Mouse (Mus musculus): Measurements from ENCODE around the gene Rpl10-ps3. TPM values are rescaled to one million over a fixed set of nuclear protein-coding genes. Genes with fewer than 3 reads are reported as not detected.

Rpl10-ps3 gene
- polyA plus RNA-seq, 1 experiment from 2014 or later = 407 TPM

DNA sequence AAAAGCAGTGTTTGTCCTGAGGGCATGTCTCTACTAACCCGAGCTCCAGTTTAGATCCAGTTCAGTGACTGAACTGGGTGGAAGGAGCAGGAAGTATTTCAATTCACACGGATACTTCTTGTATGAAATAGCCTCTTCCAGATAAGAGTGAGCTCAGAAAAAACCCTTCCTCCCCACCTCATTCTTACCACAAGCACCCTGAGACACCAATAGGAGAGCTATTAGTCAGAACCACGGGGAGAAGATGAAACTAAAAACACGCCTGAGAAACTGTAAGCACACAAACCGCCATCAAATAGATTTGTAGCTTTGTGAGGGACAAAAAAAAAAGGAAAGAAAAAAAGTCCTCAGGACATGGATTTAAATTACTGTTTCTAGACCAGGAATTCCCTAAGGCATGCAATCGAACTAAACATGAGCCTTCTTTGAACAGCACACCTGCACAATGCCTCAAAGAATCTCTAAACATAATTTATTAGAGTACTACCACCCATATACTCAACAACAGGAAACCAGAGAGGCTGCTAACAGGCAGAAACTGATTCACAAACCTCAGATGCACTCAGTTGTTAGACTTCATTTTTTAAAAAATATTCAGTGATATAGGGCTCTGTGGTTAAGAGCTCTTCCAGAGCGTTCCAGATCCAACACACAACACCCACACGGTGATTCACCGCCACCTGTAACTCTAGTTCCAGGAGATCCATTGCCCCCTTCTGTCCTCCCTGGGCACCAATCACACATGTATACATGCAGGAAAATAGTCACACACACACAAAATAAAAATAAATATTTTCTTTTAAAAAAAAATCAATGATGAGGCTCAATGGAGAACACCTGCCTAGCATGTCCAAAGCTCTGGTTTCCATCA, 20.2 kb downstream of the Rpl10-ps3 start:
- WGBS = 78% methylated on average over 9 of the region's 9 CpGs

DNA sequence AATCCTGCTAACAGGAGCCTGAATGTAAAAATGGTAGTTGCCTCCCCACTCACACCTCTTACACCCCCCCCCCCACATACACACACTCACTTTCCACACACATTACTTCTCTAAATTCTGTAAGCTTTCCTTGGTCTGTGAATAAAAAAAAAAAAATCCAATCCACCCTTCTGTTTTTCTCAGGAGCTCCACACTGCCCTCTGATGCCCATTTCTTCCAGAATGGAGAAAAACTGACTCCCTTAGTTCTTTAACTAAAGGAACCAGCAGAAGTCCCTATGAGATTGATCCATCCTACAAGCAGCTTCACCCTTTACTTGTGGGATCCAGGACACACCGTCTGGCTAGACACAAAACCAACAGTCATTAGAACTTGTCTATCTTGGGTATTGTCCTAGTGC, 24.0 kb downstream of the Rpl10-ps3 start:
- DNase-seq (ENCODE audit: low spot score) = no peak
- H3K4me1 ChIP-seq (replicated peaks; ENCODE audit: control insufficient read depth, insufficient read depth, low read length) = no peaks in the 10 kb centered on the region
- no peak for ATAC-seq (replicated peaks; ENCODE audit: low FRiP score)
- H3K27ac ChIP-seq (ENCODE audit: low read depth, low read length) = no peak overlapping the region
- no peaks in the 10 kb centered on the region for H3K36me3 ChIP-seq (ENCODE audit: control insufficient read depth, insufficient read depth, low read length)
- H3K9me3 ChIP-seq (ENCODE audit: control insufficient read depth, low read length) = no peaks in the 10 kb centered on the region
- no peak overlapping the region for H3K4me2 ChIP-seq
- H3K9ac ChIP-seq (ENCODE audit: low read depth, low read length) = no peak overlapping the region
- no peaks in the 10 kb centered on the region for H3K27me3 ChIP-seq (replicated peaks; ENCODE audit: control insufficient read depth, insufficient read depth, low read length)
- 63% methylated on average over 1 of the region's 1 CpGs for WGBS
- H3K4me3 ChIP-seq (ENCODE audit: low read depth, low read length) = no peak overlapping the region

More for the DNA sequence above, 20.2 kb downstream of the Rpl10-ps3 start:
- Histone ChIP-seq H3K9me3 (ENCODE audit: control insufficient read depth, low read length) (no peaks in the 10 kb centered on the region), H3K4me1 (replicated peaks; ENCODE audit: control insufficient read depth, insufficient read depth, low read length) (no peaks in the 10 kb centered on the region), H3K9ac (ENCODE audit: low read depth, low read length) (no peak overlapping the region), H3K4me2 (no peak overlapping the region), H3K27ac (ENCODE audit: low read depth, low read length) (no peak overlapping the region), H3K4me3 (ENCODE audit: low read depth, low read length) (no peak overlapping the region), H3K27me3 (replicated peaks; ENCODE audit: control insufficient read depth, insufficient read depth, low read length) (no peaks in the 10 kb centered on the region), H3K36me3 (ENCODE audit: control insufficient read depth, insufficient read depth, low read length) (no peaks in the 10 kb centered on the region)
- DNase-seq (ENCODE audit: low spot score) (no peak), ATAC-seq (replicated peaks; ENCODE audit: low FRiP score) (no peak)

DNA sequence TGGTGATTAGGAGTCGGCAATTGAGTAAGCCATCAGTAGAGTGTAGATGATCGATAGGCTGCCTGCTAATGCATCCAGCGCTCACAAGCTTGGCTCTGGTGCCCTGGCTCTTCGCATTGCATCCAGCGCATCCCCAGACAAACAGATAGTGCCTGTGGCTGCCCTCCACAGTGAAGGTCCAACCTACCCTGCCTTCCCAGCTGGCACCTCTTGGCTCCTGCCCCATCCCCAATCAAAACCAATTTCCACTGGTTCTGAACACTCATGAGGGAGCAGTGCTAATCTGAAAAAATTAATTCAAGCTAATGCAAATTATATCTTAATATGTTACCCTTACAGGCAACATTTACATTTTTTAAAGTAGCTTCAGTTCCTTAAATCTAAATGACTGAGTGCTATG, 25.3 kb downstream of the Rpl10-ps3 start:
- no peaks in the 10 kb centered on the region for H3K27me3 ChIP-seq (replicated peaks; ENCODE audit: control insufficient read depth, insufficient read depth, low read length)
- no peaks in the 10 kb centered on the region for H3K36me3 ChIP-seq (ENCODE audit: control insufficient read depth, insufficient read depth, low read length)
- H3K4me2 ChIP-seq = no peak overlapping the region
- 88% methylated on average over 5 of the region's 5 CpGs for WGBS
- H3K9me3 ChIP-seq (ENCODE audit: control insufficient read depth, low read length) = no peaks in the 10 kb centered on the region
- H3K4me3 ChIP-seq (ENCODE audit: low read depth, low read length) = no peak overlapping the region
- DNase-seq (ENCODE audit: low spot score) (no peak), ATAC-seq (replicated peaks; ENCODE audit: low FRiP score) (no peak)
- no peak overlapping the region for H3K9ac ChIP-seq (ENCODE audit: low read depth, low read length)
- no peak overlapping the region for H3K27ac ChIP-seq (ENCODE audit: low read depth, low read length)
- H3K4me1 ChIP-seq (replicated peaks; ENCODE audit: control insufficient read depth, insufficient read depth, low read length) = no peaks in the 10 kb centered on the region

DNA sequence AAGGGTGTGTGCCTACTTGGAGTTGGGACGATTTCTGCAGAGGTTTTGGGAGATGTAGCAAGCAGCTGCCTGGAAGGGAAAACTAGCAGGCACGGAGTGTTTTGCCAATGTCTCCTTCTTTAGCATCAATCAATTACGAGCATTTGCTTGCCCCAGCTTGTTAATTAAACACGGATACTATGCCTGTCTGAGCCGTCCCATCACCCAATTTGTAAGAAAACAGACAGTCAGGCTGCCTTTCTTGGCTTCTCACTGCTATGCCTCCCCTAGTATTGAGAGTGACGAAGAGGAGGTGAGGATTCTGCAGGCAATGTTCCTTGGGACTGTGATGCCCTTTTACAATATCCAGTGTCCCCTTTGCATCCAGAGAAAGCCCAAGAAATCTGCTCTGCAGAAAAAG, 27.5 kb downstream of the Rpl10-ps3 start:
- H3K4me3 ChIP-seq (ENCODE audit: low read depth, low read length) = no peak overlapping the region
- ATAC-seq (replicated peaks; ENCODE audit: low FRiP score) (no peak), DNase-seq (ENCODE audit: low spot score) (no peak)
- no peaks in the 10 kb centered on the region for H3K27me3 ChIP-seq (replicated peaks; ENCODE audit: control insufficient read depth, insufficient read depth, low read length)
- H3K4me2 ChIP-seq = no peak overlapping the region
- H3K9me3 ChIP-seq (ENCODE audit: control insufficient read depth, low read length) = no peaks in the 10 kb centered on the region
- H3K9ac ChIP-seq (ENCODE audit: low read depth, low read length) = no peak overlapping the region
- no peaks in the 10 kb centered on the region for H3K36me3 ChIP-seq (ENCODE audit: control insufficient read depth, insufficient read depth, low read length)
- H3K4me1 ChIP-seq (replicated peaks; ENCODE audit: control insufficient read depth, insufficient read depth, low read length) = no peaks in the 10 kb centered on the region
- no peak overlapping the region for H3K27ac ChIP-seq (ENCODE audit: low read depth, low read length)
- 60% methylated on average over 6 of the region's 6 CpGs for WGBS

DNA sequence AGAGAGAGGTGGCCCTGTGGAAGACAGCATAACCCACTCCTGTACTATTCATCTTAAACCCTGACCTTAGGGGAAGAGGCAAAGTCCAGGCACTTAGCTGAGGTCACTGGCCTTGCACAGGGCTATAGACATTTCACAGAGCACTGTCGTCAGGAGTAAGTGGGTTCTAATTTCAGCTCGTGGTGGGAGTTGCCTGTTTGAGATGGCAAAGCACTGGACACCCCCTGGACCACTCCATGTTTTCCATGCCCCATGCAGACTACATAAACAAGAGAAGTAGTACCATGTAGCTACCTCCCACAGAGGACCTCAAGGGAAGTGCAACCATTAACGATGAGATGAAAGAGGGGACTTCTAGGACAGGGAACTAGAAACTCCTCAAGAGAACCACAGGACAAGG, 29.1 kb downstream of the Rpl10-ps3 start:
- H3K4me3 ChIP-seq (ENCODE audit: low read depth, low read length) = no peak overlapping the region
- no peaks in the 10 kb centered on the region for H3K27me3 ChIP-seq (replicated peaks; ENCODE audit: control insufficient read depth, insufficient read depth, low read length)
- H3K4me1 ChIP-seq (replicated peaks; ENCODE audit: control insufficient read depth, insufficient read depth, low read length) = no peaks in the 10 kb centered on the region
- WGBS = 46% methylated on average over 3 of the region's 3 CpGs
- H3K9ac ChIP-seq (ENCODE audit: low read depth, low read length) = no peak overlapping the region
- no peaks in the 10 kb centered on the region for H3K9me3 ChIP-seq (ENCODE audit: control insufficient read depth, low read length)
- H3K4me2 ChIP-seq = no peak overlapping the region
- H3K36me3 ChIP-seq (ENCODE audit: control insufficient read depth, insufficient read depth, low read length) = no peaks in the 10 kb centered on the region
- no peak overlapping the region for H3K27ac ChIP-seq (ENCODE audit: low read depth, low read length)
- DNase-seq (ENCODE audit: low spot score) (no peak), ATAC-seq (replicated peaks; ENCODE audit: low FRiP score) (no peak)

DNA sequence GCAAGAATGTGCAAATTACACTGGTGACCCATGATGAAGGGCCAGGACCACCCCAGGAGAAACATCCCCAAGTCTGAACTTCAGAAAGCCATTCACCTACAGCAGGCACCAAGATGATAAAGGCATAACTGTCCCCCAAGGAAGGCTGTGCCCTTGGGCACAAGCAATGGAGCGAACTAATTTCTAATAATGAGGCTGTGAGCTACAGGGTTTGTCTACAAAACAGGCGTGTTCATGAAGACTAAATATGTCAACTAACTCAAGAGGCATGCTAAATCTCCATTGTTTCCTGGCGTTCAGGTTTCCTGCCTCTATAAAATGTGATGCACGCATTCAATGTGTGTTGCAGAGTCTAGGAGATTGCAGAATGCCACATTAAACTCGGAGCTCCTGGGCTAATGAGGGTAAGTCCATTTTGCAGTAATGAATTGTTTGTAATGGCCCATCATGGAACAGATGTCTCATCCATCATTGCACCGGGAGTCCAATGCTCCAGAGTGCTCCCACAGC, 33.7 kb downstream of the Rpl10-ps3 start:
- no peak for DNase-seq (ENCODE audit: low spot score)
- no peak overlapping the region for H3K27ac ChIP-seq (ENCODE audit: low read depth, low read length)
- H3K9ac ChIP-seq (ENCODE audit: low read depth, low read length) = no peak overlapping the region
- no peaks in the 10 kb centered on the region for H3K9me3 ChIP-seq (ENCODE audit: control insufficient read depth, low read length)
- H3K4me3 ChIP-seq (ENCODE audit: low read depth, low read length) = no peak overlapping the region
- H3K4me1 ChIP-seq (replicated peaks; ENCODE audit: control insufficient read depth, insufficient read depth, low read length) = no peaks in the 10 kb centered on the region
- no peak for ATAC-seq (replicated peaks; ENCODE audit: low FRiP score)
- WGBS = 74% methylated on average over 6 of the region's 6 CpGs
- H3K4me2 ChIP-seq = no peak overlapping the region
- H3K27me3 ChIP-seq (replicated peaks; ENCODE audit: control insufficient read depth, insufficient read depth, low read length) = no peaks in the 10 kb centered on the region
- H3K36me3 ChIP-seq (ENCODE audit: control insufficient read depth, insufficient read depth, low read length) = no peaks in the 10 kb centered on the region

DNA sequence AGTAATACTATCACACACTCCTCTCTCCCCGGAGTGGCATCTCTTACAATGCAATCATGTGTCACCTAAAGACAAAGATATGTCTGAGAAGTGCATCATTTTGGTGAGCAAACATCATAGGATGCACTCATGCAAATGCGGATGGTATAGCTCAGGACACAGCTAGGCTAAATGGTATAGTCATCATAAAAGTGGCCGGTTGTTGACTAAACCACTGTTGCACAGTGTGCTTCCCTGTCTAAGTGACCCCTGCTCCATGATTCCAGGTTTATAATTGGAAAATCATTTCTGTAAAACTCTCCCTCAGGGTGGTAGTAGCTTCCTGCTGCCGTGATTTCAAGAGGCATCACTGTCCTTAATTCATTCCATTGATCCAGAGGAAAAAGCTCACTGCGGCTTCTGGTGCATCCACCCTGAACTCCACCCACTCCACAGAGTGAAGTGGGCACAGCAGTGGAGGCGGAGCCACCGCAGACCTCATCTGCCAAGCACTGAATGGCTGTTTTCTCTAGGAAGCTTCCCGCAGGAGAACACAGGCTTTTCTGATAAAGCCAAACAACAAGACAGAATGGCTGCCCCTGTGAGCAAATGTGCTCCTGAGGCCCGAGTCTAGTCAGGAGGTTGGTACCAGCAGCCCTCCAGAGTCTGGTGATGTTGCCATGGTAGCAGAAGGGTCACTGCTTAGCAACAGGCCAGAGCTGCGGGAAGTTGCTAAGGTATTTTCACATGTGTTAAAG, 38.9 kb downstream of the Rpl10-ps3 start:
- ATAC-seq (replicated peaks; ENCODE audit: low FRiP score) (no peak), DNase-seq (ENCODE audit: low spot score) (no peak)
- no peaks in the 10 kb centered on the region for H3K4me1 ChIP-seq (replicated peaks; ENCODE audit: control insufficient read depth, insufficient read depth, low read length)
- H3K27me3 ChIP-seq (replicated peaks; ENCODE audit: control insufficient read depth, insufficient read depth, low read length) = no peaks in the 10 kb centered on the region
- no peak overlapping the region for H3K4me2 ChIP-seq
- H3K9me3 ChIP-seq (ENCODE audit: control insufficient read depth, low read length) = no peaks in the 10 kb centered on the region
- H3K36me3 ChIP-seq (ENCODE audit: control insufficient read depth, insufficient read depth, low read length) = no peaks in the 10 kb centered on the region
- no peak overlapping the region for H3K27ac ChIP-seq (ENCODE audit: low read depth, low read length)
- no peak overlapping the region for H3K4me3 ChIP-seq (ENCODE audit: low read depth, low read length)
- H3K9ac ChIP-seq (ENCODE audit: low read depth, low read length) = no peak overlapping the region
- WGBS = 72% methylated on average over 10 of the region's 10 CpGs

DNA sequence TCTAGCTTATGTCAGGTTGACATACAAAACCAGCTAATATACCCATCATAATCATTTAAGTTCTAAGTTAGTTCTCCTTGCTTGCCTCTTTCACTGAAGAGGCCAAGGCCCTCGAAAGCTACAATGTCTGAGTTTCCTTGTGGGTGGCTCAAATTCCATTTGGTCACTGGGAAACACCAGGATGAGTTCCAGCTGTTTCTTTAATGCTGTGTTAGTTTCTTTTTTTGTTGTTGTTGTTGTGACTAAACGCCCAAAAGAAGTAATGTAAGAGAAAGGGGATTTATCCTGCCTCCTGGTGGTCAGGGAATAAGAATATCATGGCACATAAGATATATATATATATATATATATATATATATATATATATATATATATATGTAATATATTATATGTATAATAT, 39.7 kb downstream of the Rpl10-ps3 start:
- H3K4me1 ChIP-seq (replicated peaks; ENCODE audit: control insufficient read depth, insufficient read depth, low read length) = no peaks in the 10 kb centered on the region
- H3K9ac ChIP-seq (ENCODE audit: low read depth, low read length) = no peak overlapping the region
- no peaks in the 10 kb centered on the region for H3K27me3 ChIP-seq (replicated peaks; ENCODE audit: control insufficient read depth, insufficient read depth, low read length)
- H3K4me3 ChIP-seq (ENCODE audit: low read depth, low read length) = no peak overlapping the region
- ATAC-seq (replicated peaks; ENCODE audit: low FRiP score) (no peak), DNase-seq (ENCODE audit: low spot score) (no peak)
- 73% methylated on average over 2 of the region's 2 CpGs for WGBS
- H3K9me3 ChIP-seq (ENCODE audit: control insufficient read depth, low read length) = no peaks in the 10 kb centered on the region
- no peak overlapping the region for H3K4me2 ChIP-seq
- H3K27ac ChIP-seq (ENCODE audit: low read depth, low read length) = no peak overlapping the region
- no peaks in the 10 kb centered on the region for H3K36me3 ChIP-seq (ENCODE audit: control insufficient read depth, insufficient read depth, low read length)

All from liver, embryonic 11.5 days (tissue).